Mouse (Mus musculus) adrenal gland, postnatal 4 days (tissue): ENCODE measurements around the gene P2ry6. TPM values are rescaled to one million over a fixed set of nuclear protein-coding genes. Genes with fewer than 3 reads are reported as not detected.

ENCODE experiments used
- DNase-seq, 2 experiments: peaks; one replicate each; pipeline ENCODE4 v3.0.0; 2021 to 2022; ENCODE audit warnings: low spot score in 2 of 2, mixed read lengths in 2 of 2
- long read RNA-seq, 2 experiments: library from polyadenylated mRNA; stranded (forward); transcript quantifications; one replicate each; pipeline ENCODE4 v2.0.0; 2021
- total RNA-seq, 2 experiments: library from RNA; stranded (reverse); gene quantifications; 2 replicates each; pipeline ENCODE4 v1.2.3; 2021

Gene P2ry6
- 1 to 10 TPM; 6.5 to 7.1 TPM for total RNA-seq
- long read RNA-seq, experiment 1, partial matches to known transcripts = 0 of 4 reads
- long read RNA-seq, experiment 1, other reads (novel, unspliced or antisense) = 2 of 4 reads
- long read RNA-seq, experiment 2, partial matches to known transcripts = 0 of 2 reads
- long read RNA-seq, experiment 2, other reads (novel, unspliced or antisense) = 1 of 2 reads

DNA sequence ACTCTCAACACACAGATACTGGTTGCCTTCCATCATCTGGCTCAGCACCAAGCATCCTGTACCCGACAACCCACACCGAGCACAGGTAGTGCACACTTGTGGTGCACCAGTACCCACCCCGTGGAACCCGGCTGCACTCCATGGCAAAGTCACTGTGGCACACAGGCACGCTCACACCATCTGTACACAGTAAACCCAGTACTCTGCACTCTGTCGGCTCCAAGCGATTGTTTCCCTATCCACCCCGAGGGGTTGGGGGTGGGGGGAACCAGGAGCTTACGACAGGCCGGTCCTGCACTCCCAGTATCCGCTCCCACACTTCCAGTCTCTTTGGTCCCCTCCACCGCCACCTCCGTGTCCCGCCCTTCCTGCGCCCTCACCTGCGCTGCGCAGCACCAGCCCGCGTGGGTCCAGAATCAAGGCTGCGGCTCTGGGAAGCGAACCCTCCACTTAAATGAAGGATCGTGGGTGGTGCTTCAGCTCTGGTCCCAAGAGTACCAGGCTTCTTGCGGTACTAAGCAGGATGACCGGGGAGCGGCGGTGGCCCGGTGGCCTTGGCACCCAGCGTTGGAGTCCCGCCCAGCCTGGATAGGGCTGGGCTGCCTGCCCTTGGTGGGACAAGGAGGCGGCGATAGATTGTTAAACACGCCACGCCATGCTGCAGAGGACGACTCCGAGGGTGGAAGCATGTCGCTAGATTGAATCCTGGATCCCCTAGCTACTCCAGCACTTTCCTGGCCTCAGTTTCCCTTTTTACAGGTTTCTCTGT, at the start of gene P2ry6:
Gene P2ry6, minus strand, starts transcription at position 515 of the 769 bp plus-strand sequence.
- DNase-seq = peak in 1 of 2 experiments; percentile 44

GRCm38 (mm10) chr7:101017492-101017891, 43.0 kb upstream of the P2ry6 start:
- no peak for DNase-seq

GRCm38 (mm10) chr7:101017021-101017461, 42.6 kb upstream of the P2ry6 start:
- DNase-seq = no peak

GRCm38 (mm10) chr7:101014985-101015384, 40.5 kb upstream of the P2ry6 start:
- no peak for DNase-seq

GRCm38 (mm10) chr7:101014041-101014440, 39.6 kb upstream of the P2ry6 start:
- no peak for DNase-seq

GRCm38 (mm10) chr7:101012541-101012940, 38.1 kb upstream of the P2ry6 start, which contains the start of gene P2ry2:
P2ry2 (minus strand) TSS chr7:101012866.
- no peak for DNase-seq

DNA sequence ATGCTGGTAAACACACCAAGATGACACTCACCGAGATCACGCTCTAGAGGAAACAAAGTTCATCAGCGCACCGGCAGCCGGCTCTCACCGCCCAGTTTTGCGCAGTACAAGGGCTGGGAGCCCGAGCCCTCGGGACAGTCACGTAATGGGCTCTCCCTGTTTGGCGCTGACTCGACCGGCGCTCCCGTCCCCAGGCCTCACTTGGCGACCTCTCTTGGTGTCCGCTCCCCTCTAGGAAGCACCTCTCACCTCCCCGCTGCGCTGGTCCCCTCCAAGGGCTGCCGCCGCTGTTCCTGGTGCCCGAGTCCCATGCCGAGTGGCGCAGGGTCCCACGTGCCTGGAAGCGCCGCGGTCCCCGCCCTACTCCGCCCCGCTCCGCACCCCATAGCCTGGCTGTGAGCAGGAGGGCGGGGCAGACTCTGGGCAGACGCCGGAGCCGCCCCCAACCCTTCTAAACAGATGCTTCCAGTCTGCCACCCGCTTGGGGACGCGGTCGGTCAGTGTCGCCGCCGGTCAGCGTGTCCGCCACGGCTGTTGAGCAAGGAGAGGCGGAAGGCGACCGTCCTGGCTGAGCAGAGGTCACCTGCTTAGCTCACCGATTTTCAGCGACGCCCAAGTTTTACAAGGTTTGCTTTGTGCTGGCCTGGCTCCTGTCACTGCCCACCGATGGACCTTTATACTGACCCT, 37.4 kb upstream of the P2ry6 start:
- DNase-seq = peak; percentile 24 to 31

DNA sequence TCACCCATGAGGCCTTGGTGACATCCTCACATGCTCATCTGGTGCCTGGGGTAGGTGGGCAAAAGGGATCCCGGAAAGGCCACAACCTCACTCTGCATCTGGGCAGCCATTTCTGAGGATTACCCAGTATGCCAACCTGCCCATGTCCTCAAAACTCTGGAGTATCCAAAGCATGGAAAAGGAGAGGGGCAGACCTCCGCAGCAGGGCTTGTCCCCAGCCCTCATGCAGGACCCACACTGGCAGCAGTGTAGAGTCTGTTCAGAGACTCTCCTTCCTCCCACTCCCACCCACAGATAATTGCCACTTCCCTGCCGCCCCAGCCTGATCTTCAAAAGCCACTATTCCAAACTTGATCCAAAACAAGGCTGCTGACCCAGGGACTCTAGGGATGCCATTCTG, 36.3 kb upstream of the P2ry6 start:
- no peak for DNase-seq

GRCm38 (mm10) chr7:101006201-101006600, 31.8 kb upstream of the P2ry6 start:
- no peak for DNase-seq

DNA sequence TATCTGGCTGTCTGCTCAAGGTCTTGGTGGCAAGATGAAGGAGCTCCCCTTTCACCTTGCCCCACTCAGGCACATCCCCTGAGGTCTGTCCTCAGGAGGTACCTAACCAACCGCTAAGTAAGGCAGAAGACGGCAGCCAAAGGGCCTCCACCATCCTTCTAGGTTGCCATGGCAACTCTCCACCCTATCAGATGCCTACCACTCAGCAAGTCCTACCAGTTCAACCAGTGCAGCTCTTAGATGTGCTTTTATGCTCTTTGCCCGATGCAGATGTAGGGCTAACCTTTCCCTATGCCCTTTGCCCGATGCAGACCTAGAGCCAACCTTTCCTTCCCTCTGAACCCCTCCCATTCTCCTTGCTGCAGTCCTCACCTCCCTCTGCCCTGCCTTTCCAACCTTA, 30.7 kb upstream of the P2ry6 start:
- no peak for DNase-seq

GRCm38 (mm10) chr7:101003442-101004326, 29.2 kb upstream of the P2ry6 start:
- no peak for DNase-seq

- no peak for DNase-seq
Observed at GRCm38 (mm10) chr7:101002274-101002673, 27.8 kb upstream of the P2ry6 start.

- no peak for DNase-seq
Observed at GRCm38 (mm10) chr7:100999623-101000022, 25.2 kb upstream of the P2ry6 start.

GRCm38 (mm10) chr7:100998578-100998960, 24.1 kb upstream of the P2ry6 start:
- no peak for DNase-seq

DNA sequence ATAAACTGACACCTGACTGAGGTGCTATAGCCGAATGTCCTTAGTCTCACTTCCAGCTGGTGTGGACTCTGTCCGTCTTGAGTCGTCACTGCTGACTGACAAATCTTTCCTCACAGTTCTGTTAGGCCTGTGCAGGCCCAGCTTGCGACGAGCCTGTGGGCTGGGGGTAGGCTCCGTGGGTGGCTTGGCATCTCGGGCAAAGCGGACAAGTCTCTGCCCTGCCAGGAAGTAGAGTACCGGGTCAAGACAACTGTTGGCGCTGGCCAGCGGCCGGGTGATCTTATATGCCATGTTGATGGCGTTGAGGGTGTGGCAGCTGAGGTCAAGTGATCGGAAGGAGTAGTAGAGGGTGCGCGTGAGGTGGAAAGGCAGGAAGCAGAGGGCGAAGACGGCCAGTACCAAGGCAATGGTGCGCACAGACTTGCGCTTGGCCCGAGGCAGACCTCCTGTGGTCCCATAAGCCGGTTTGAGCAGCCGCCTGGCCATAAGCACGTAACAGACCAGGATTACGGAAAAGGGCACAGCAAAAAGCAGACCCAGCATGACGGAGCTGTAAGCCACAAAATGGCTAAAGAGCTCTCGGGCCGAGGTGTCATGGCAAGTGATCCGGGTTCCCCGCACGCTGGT, 23.6 kb upstream of the P2ry6 start:
- no peak for DNase-seq

- no peak for DNase-seq
Observed at GRCm38 (mm10) chr7:100997215-100997614, 22.8 kb upstream of the P2ry6 start.

GRCm38 (mm10) chr7:100995951-100996350, 21.5 kb upstream of the P2ry6 start:
- DNase-seq = no peak

GRCm38 (mm10) chr7:100995260-100995864, 20.9 kb upstream of the P2ry6 start:
- no peak for DNase-seq

DNA sequence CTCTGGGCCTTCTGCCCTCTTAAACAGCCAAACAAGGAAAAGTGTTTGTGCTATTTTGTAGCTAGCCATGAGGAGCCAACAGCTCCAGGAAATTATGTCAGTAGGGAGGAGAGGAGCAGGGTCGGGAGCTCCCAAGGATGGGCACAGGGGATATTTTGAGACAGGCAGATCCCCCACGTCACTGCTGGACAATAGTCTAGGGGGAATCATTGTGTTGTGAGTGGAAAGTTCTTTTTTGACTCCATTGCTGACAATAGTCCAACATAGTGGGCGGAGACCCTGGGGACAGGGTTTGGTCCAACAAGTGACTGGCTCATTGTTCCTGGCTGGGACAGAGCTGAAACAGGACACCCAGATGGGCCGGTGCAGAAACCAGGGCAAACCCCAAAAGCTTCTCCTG, 18.7 kb upstream of the P2ry6 start:
- no peak for DNase-seq

DNA sequence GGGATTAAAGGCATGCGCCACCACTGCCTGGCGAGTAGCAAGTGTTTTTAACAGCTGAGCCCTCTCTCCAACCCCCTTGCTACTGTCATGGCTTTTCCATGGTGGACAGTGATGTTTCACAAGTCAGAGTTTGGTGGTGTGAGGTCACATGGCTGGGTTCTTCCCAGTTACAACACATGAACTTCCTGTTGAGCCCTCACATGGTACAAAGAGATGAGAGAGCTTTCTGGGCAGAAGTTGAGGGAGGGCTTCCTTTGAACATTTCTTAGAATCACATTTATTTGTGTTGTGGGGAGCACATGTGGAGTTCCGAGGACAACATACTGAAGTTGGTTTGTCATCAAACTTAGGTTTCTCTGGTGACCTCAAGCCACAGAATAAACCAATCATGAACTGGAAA, 17.5 kb upstream of the P2ry6 start:
- DNase-seq = no peak
